Mouse (Mus musculus) heart, postnatal 0 days (tissue): ENCODE results near the gene Pyroxd2.
"Not testable (repeated sequence)": the region's sequence is repeated elsewhere in the genome, so short reads cannot be mapped to it uniquely, and the experiment has no call there.

Source experiments
- CTCF ChIP-seq: IDR thresholded peaks from 2 replicates; pipeline ENCODE4 v1.5.1; 2016; ENCODE audit warnings: antibody characterized with exemption, control low read depth, low read depth
- EP300 ChIP-seq: IDR thresholded peaks from 2 replicates; pipeline ENCODE4 v1.6.1; 2016; ENCODE audit warnings: antibody characterized with exemption, low read depth

- not testable (repeated sequence) for TF ChIP-seq CTCF, EP300
Measured at GRCm38 (mm10) chr19:42682776-42683175, 69.8 kb downstream of the Pyroxd2 start.
